ENCODE assay signal across 14 mouse cellular contexts in genomic region chr12:69190522-69190921, GRCm38 (mm10). TPM values are rescaled to one million over a fixed set of nuclear protein-coding genes. Genes with fewer than 3 reads are reported as not detected.
DNase-seq lines count a peak whose midpoint lies in the region; ATAC-seq and TF ChIP-seq lines count a peak whose summit lies in the region.
"Had no signal": no experiment of that assay in that cellular context is flagged by ENCODE, and none has a peak within 500 bp of the region (broad histone marks: within the 10 kb centered on the region; RNA-seq: fewer than 3 reads in every experiment).

No protein-coding gene starts in this region.

- peak; percentile 50; the same call in 1 of the 2 replicates for ATAC-seq in hindbrain, postnatal 0 days
- ATAC-seq in activated CD4-positive, CD25-positive, alpha-beta regulatory T cell, adult 4 months: peak; percentile 53

- DNase-seq in hindbrain, postnatal 0 days (ENCODE audit: low spot score): no peak
- DNase-seq in hindbrain, embryonic 10.5 days (ENCODE audit: low spot score): no peak
- peak; percentile 24 for DNase-seq in thymus, postnatal 0 days (ENCODE audit: low spot score)
- DNase-seq in thymus, postnatal 10 days (ENCODE audit: low spot score in 2 of 2): no peak
- peak; percentile 29 for DNase-seq in splenic B cell, adult 2 months (ENCODE audit: low read depth, low spot score)
- DNase-seq in c-Kit-positive CD71-positive TER-119-positive erythroid progenitor cells, embryonic 14.5 days (ENCODE audit: low spot score): no peak
- DNase-seq in cerebellum, adult 8-10 months: no peak
- DNase-seq: cerebellum, postnatal 36 days; gastrocnemius, postnatal 25 days had no signal

- H3K9ac ChIP-seq in hindbrain, postnatal 0 days (replicated peaks; ENCODE audit: low read length): no peak overlapping the region
- H3K9ac ChIP-seq: limb, embryonic 12.5 days; neural tube, embryonic 15.5 days had no signal

- WGBS in hindbrain, postnatal 0 days: 94% methylated on average over 1 of the region's 1 CpGs
- 98% methylated on average over 1 of the region's 1 CpGs for WGBS in hindbrain, embryonic 10.5 days

- peaks cover 4% of the 10 kb centered on the region; the same call in 1 of the 2 replicates for H3K36me3 ChIP-seq in hindbrain, postnatal 0 days (ENCODE audit: insufficient read depth, low read length)
- peaks cover 65% of the 10 kb centered on the region for H3K36me3 ChIP-seq in hindbrain, embryonic 10.5 days
- H3K36me3 ChIP-seq in splenic B cell, adult 2 months (ENCODE audit: control insufficient read depth, insufficient read depth, low read length, poor library complexity, severe bottlenecking): 0 out of 2 replicates have a peak, but pooled peaks cover 2% of the 10 kb centered on the region

- no peak overlapping the region for H3K4me3 ChIP-seq in hindbrain, postnatal 0 days (ENCODE audit: low read length)
- H3K4me3 ChIP-seq in hindbrain, embryonic 10.5 days: no peak overlapping the region
- H3K4me3 ChIP-seq: erythroblast, embryonic 14.5 days; limb, embryonic 12.5 days; megakaryocyte, embryonic 14.5 days; neural tube, embryonic 15.5 days had no signal

- peaks cover 3% of the 10 kb centered on the region for H3K4me1 ChIP-seq in hindbrain, postnatal 0 days (ENCODE audit: insufficient read depth, low read length)
- peaks cover 23% of the 10 kb centered on the region for H3K4me1 ChIP-seq in hindbrain, embryonic 10.5 days (replicated peaks)

- H3K27me3 ChIP-seq in hindbrain, postnatal 0 days (ENCODE audit: insufficient read depth, low read length): no peaks in the 10 kb centered on the region
- no peaks in the 10 kb centered on the region for H3K27me3 ChIP-seq in hindbrain, embryonic 10.5 days (ENCODE audit: insufficient read depth, poor library complexity, severe bottlenecking)
- no peaks in the 10 kb centered on the region for H3K27me3 ChIP-seq in splenic B cell, adult 2 months (ENCODE audit: control insufficient read depth, insufficient read depth, low read length, poor library complexity, severe bottlenecking)
- H3K27me3 ChIP-seq: limb, embryonic 12.5 days; megakaryocyte, embryonic 14.5 days; neural tube, embryonic 15.5 days had no signal

- H3K4me2 ChIP-seq in hindbrain, postnatal 0 days (ENCODE audit: low read depth, low read length): no peak overlapping the region
- H3K4me2 ChIP-seq: limb, embryonic 12.5 days; neural tube, embryonic 15.5 days had no signal

- no peak overlapping the region for H3K27ac ChIP-seq in hindbrain, postnatal 0 days
- no peak overlapping the region for H3K27ac ChIP-seq in hindbrain, embryonic 10.5 days
- H3K27ac ChIP-seq: limb, embryonic 12.5 days; neural tube, embryonic 15.5 days had no signal

- TF ChIP-seq CTCF in hindbrain, postnatal 0 days (IDR thresholded peaks at IDR 0.05; ENCODE audit: low read depth): peak; percentile 55

- H3K9me3 ChIP-seq in hindbrain, postnatal 0 days (ENCODE audit: low read length): no peaks in the 10 kb centered on the region
- no peaks in the 10 kb centered on the region for H3K9me3 ChIP-seq in hindbrain, embryonic 10.5 days
- H3K9me3 ChIP-seq: limb, embryonic 12.5 days; megakaryocyte, embryonic 14.5 days; neural tube, embryonic 15.5 days had no signal

RNA-seq across cellular contexts. Expression of gene Gm49383, which starts 6.4 kb away (rescaled TPM):
- total RNA-seq in hindbrain, postnatal 0 days (2014; rRNA removed): 2.0 and 4.7 TPM in 2 replicates
- polyA plus RNA-seq in hindbrain, postnatal 0 days (2015; fragmentation: Nextera tagmentation; extraction: Ambion mirVana): 11.4 and 13.3 TPM in 2 replicates
- 44.2 and 59.3 TPM in 2 replicates for polyA plus RNA-seq in hindbrain, embryonic 10.5 days (2016; fragmentation: Nextera tagmentation; extraction: Ambion mirVana)
- polyA plus RNA-seq in thymus, postnatal 0 days (2015; fragmentation: Nextera tagmentation; extraction: Ambion mirVana): 35.7 and 37.1 TPM in 2 replicates
- 10 to 100 TPM in 1 of 2 experiments, 1 to 10 TPM in 1; 8.2 to 10.3 TPM for polyA plus RNA-seq in activated CD4-positive, CD25-positive, alpha-beta regulatory T cell, adult 4 months (2017; shearing (Covaris generic))
- polyA plus RNA-seq: erythroblast, embryonic 14.5 days had no signal

RNA-seq across cellular contexts. Expression of gene Mgat2, which starts 6.6 kb away (rescaled TPM):
- 64.6 and 71.1 TPM in 2 replicates for total RNA-seq in hindbrain, postnatal 0 days (2014; rRNA removed)
- polyA plus RNA-seq in hindbrain, postnatal 0 days (2015; fragmentation: Nextera tagmentation; extraction: Ambion mirVana): 39.7 and 42.2 TPM in 2 replicates
- 33.9 and 35.6 TPM in 2 replicates for polyA plus RNA-seq in hindbrain, embryonic 10.5 days (2016; fragmentation: Nextera tagmentation; extraction: Ambion mirVana)
- polyA plus RNA-seq in thymus, postnatal 0 days (2015; fragmentation: Nextera tagmentation; extraction: Ambion mirVana): 54.3 and 63.3 TPM in 2 replicates
- 10 to 100 TPM; 23.3 to 23.5 TPM for polyA plus RNA-seq in activated CD4-positive, CD25-positive, alpha-beta regulatory T cell, adult 4 months (2017; shearing (Covaris generic))

RNA-seq across cellular contexts. Expression of gene Rpl36al, which starts 6.6 kb away (rescaled TPM):
- 80.6 and 99.1 TPM in 2 replicates for total RNA-seq in hindbrain, postnatal 0 days (2014; rRNA removed)
- polyA plus RNA-seq in hindbrain, postnatal 0 days (2015; fragmentation: Nextera tagmentation; extraction: Ambion mirVana): 417 and 430 TPM in 2 replicates
- 497 and 532 TPM in 2 replicates for polyA plus RNA-seq in hindbrain, embryonic 10.5 days (2016; fragmentation: Nextera tagmentation; extraction: Ambion mirVana)
- polyA plus RNA-seq in thymus, postnatal 0 days (2015; fragmentation: Nextera tagmentation; extraction: Ambion mirVana): 931 and 1,018 TPM in 2 replicates
- polyA plus RNA-seq in activated CD4-positive, CD25-positive, alpha-beta regulatory T cell, adult 4 months (2017; shearing (Covaris generic)): 100 to 1,000 TPM; 638 to 650 TPM

RNA-seq across cellular contexts. Expression of gene Dnaaf2, which starts 7.7 kb away (rescaled TPM):
- total RNA-seq in hindbrain, postnatal 0 days (2014; rRNA removed): 5.1 and 5.2 TPM in 2 replicates
- polyA plus RNA-seq in hindbrain, postnatal 0 days (2015; fragmentation: Nextera tagmentation; extraction: Ambion mirVana): 7.7 and 8.2 TPM in 2 replicates
- 16.4 and 17.9 TPM in 2 replicates for polyA plus RNA-seq in hindbrain, embryonic 10.5 days (2016; fragmentation: Nextera tagmentation; extraction: Ambion mirVana)
- 11.0 and 11.2 TPM in 2 replicates for polyA plus RNA-seq in thymus, postnatal 0 days (2015; fragmentation: Nextera tagmentation; extraction: Ambion mirVana)
- 1 to 10 TPM; 3.3 to 5.2 TPM for polyA plus RNA-seq in activated CD4-positive, CD25-positive, alpha-beta regulatory T cell, adult 4 months (2017; shearing (Covaris generic))

RNA-seq across cellular contexts. Expression of gene Gm49384, which starts 13.5 kb away (rescaled TPM):
- not detected in 2 replicates for total RNA-seq in hindbrain, postnatal 0 days (2014; rRNA removed)
- 7.1 and 8.3 TPM in 2 replicates for polyA plus RNA-seq in hindbrain, postnatal 0 days (2015; fragmentation: Nextera tagmentation; extraction: Ambion mirVana)
- polyA plus RNA-seq in hindbrain, embryonic 10.5 days (2016; fragmentation: Nextera tagmentation; extraction: Ambion mirVana): 36.4 and 49.5 TPM in 2 replicates
- polyA plus RNA-seq in thymus, postnatal 0 days (2015; fragmentation: Nextera tagmentation; extraction: Ambion mirVana): 29.5 and 31.1 TPM in 2 replicates
- 1 to 10 TPM; 8.2 to 9.1 TPM for polyA plus RNA-seq in activated CD4-positive, CD25-positive, alpha-beta regulatory T cell, adult 4 months (2017; shearing (Covaris generic))
- polyA plus RNA-seq: erythroblast, embryonic 14.5 days had no signal

Comparison
In these comparisons a context has a peak if more than half of its experiments do, and no peak if none do; other contexts are left out.
1. DNase-seq: peak in thymus, postnatal 0 days (single experiment) and splenic B cell, adult 2 months (single experiment); none in hindbrain, postnatal 0 days (single experiment), hindbrain, embryonic 10.5 days (single experiment), thymus, postnatal 10 days (0 of 2), c-Kit-positive CD71-positive TER-119-positive erythroid progenitor cells, embryonic 14.5 days (single experiment) and cerebellum, adult 8-10 months (single experiment).